Comparison of ENCODE assay signal across 8 mouse cellular contexts in the genomic region with DNA sequence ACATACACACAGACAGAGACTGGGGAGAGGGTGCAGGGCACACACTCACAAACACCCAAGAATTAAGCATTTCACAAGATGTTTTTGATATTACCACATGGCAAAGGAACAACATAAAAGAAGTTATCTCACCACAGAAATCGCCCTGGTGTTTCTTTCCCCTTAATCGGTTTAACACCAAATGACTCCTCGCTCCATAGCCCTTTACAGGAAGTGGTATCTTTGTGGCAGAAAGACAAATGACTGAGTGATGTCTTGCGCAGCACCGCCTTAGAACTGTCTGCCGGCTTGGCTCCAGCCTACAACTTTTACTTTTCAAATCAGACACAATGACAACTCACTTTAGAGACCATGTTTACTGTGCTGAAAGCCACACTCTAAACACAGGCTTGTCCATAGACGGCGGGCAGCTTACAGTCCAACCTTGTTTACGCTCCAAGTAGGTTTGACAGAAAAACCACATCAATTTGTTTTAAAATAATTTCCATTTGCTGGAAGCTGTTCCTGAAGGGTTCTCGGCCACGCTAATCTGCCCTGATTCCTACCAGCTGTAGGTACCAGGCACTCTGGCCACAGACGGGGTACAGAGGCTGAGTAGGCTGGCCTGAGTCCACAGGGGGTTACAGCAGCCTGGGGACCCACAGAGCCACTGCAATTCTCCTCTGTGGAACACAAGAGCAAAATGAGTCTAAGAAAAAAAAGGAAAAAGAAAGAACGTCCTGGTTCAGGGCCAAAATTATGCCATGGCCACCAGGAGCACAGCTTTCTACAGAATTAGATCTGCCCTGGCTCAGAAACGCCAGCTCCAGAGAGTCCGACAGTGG. TPM values are rescaled to one million over a fixed set of nuclear protein-coding genes. Genes with fewer than 3 reads are reported as not detected.
DNase-seq lines count a peak whose midpoint lies in the region; ATAC-seq and TF ChIP-seq lines count a peak whose summit lies in the region.

No protein-coding gene starts in this region.

- peak overlapping the region; percentile 59 for H3K27ac ChIP-seq in hindbrain, embryonic 10.5 days
- H3K27ac ChIP-seq in hindbrain, embryonic 11.5 days (ENCODE audit: low read depth, low read length), result no peak overlapping the region
- peak overlapping the region; percentile 53 for H3K27ac ChIP-seq in hindbrain, embryonic 13.5 days

- no peak overlapping the region for H3K9ac ChIP-seq in hindbrain, embryonic 11.5 days (ENCODE audit: low read depth, low read length)
- no peak overlapping the region; the same call in 1 of the 2 replicates for H3K9ac ChIP-seq in hindbrain, embryonic 13.5 days

- no peaks in the 10 kb centered on the region for H3K9me3 ChIP-seq in hindbrain, embryonic 10.5 days
- H3K9me3 ChIP-seq in hindbrain, embryonic 11.5 days (ENCODE audit: control insufficient read depth, low read length), result no peaks in the 10 kb centered on the region
- no peaks in the 10 kb centered on the region for H3K9me3 ChIP-seq in G1E (replicated peaks)
- H3K9me3 ChIP-seq in hindbrain, embryonic 13.5 days, result no peaks in the 10 kb centered on the region

- H3K36me3 ChIP-seq in hindbrain, embryonic 10.5 days, result no peaks in the 10 kb centered on the region
- no peaks in the 10 kb centered on the region for H3K36me3 ChIP-seq in hindbrain, embryonic 11.5 days (ENCODE audit: control insufficient read depth, insufficient read depth, low read length)
- H3K36me3 ChIP-seq in G1E (replicated peaks), result peaks cover 9% of the 10 kb centered on the region
- no peaks in the 10 kb centered on the region for H3K36me3 ChIP-seq in hindbrain, embryonic 13.5 days

- H3K4me1 ChIP-seq in hindbrain, embryonic 10.5 days (replicated peaks), result peaks cover 80% of the 10 kb centered on the region
- H3K4me1 ChIP-seq in hindbrain, embryonic 11.5 days (replicated peaks; ENCODE audit: control insufficient read depth, insufficient read depth, low read length), result peaks cover 4% of the 10 kb centered on the region; the same call in 1 of the 2 replicates
- peaks cover 95% of the 10 kb centered on the region for H3K4me1 ChIP-seq in G1E (ENCODE audit: insufficient read depth, low read depth, low read length)
- H3K4me1 ChIP-seq in hindbrain, embryonic 13.5 days (replicated peaks), result peaks cover 71% of the 10 kb centered on the region

- no peak for TF ChIP-seq CTCF in G1E (IDR thresholded peaks at IDR 0.05; ENCODE audit: low read depth, low read length)

- no peak overlapping the region for H3K4me3 ChIP-seq in hindbrain, embryonic 10.5 days
- H3K4me3 ChIP-seq in hindbrain, embryonic 11.5 days (ENCODE audit: low read depth, low read length), result no peak overlapping the region
- peak overlapping the region; percentile 60; the same call in 1 of the 2 replicates for H3K4me3 ChIP-seq in G1E (ENCODE audit: low read depth, low read length)
- H3K4me3 ChIP-seq in hindbrain, embryonic 13.5 days, result no peak overlapping the region

- no peak for ATAC-seq in hindbrain, embryonic 11.5 days (ENCODE audit: low FRiP score)
- peak; percentile 29 for ATAC-seq in G1E (ENCODE audit: extremely low read depth, insufficient number of reproducible peaks, low FRiP score, poor library complexity, severe bottlenecking)
- 0 out of 2 replicates have a peak, but pooled peaks have one; percentile 37 for ATAC-seq in hindbrain, embryonic 13.5 days (ENCODE audit: low FRiP score)
- ATAC-seq in neutrophil, adult 5-6 weeks (ENCODE audit: extremely low read depth, insufficient number of reproducible peaks, low FRiP score, poor library complexity, severe bottlenecking), result peak; percentile 44; the same call in 1 of the 2 replicates

- H3K27me3 ChIP-seq in hindbrain, embryonic 10.5 days (ENCODE audit: insufficient read depth, poor library complexity, severe bottlenecking), result no peaks in the 10 kb centered on the region
- no peaks in the 10 kb centered on the region for H3K27me3 ChIP-seq in hindbrain, embryonic 11.5 days (ENCODE audit: control insufficient read depth, insufficient read depth, low read length)
- H3K27me3 ChIP-seq in G1E (ENCODE audit: insufficient read depth, low read length), result no peaks in the 10 kb centered on the region
- H3K27me3 ChIP-seq in hindbrain, embryonic 13.5 days, result no peaks in the 10 kb centered on the region

- H3K4me2 ChIP-seq in hindbrain, embryonic 11.5 days (replicated peaks; ENCODE audit: low read depth, low read length), result no peak overlapping the region
- peak overlapping the region; percentile 6; the same call in 1 of the 2 replicates for H3K4me2 ChIP-seq in hindbrain, embryonic 13.5 days

- DNase-seq in hindbrain, embryonic 10.5 days (ENCODE audit: low spot score), result no peak
- no peak for DNase-seq in hindbrain, embryonic 11.5 days (ENCODE audit: low spot score)
- DNase-seq in G1E (ENCODE audit: low spot score), result no peak
- DNase-seq in urinary bladder, postnatal 4 days (ENCODE audit: low spot score in 2 of 2), result no peak
- DNase-seq in cerebellum, adult 9-10 months, result no peak
- no peak for DNase-seq in adrenal gland, postnatal 10 days

- WGBS in hindbrain, embryonic 10.5 days, result 65% methylated on average over 15 of the region's 15 CpGs
- WGBS in hindbrain, embryonic 11.5 days, result 55% methylated on average over 15 of the region's 15 CpGs
- WGBS in hindbrain, embryonic 13.5 days, result 45% methylated on average over 15 of the region's 15 CpGs

RNA-seq across cellular contexts. Expression of gene Lrig1, which starts 18.3 kb away (rescaled TPM):
- 12.7 and 14.4 TPM in 2 replicates for polyA plus RNA-seq in hindbrain, embryonic 10.5 days (2016; fragmentation: Nextera tagmentation; extraction: Ambion mirVana)
- 18.0 and 20.2 TPM in 2 replicates for polyA plus RNA-seq in hindbrain, embryonic 11.5 days (2014; fragmentation: Nextera tagmentation; extraction: Ambion mirVana)
- total RNA-seq in G1E (2014; fragmentation: Nextera tagmentation) (19.8 and 23.6 TPM in 2 replicates), G1E (2017) (9.7 and 12.0 TPM in 2 replicates)
- 5.9 and 7.0 TPM in 2 replicates for polyA plus RNA-seq in G1E (2012)
- polyA plus RNA-seq in hindbrain, embryonic 13.5 days (2015; fragmentation: Nextera tagmentation; extraction: Ambion mirVana), result 10.9 and 12.5 TPM in 2 replicates
- total RNA-seq in neutrophil, adult 5-6 weeks (2017), result 1.9 and 2.0 TPM in 2 replicates
- total RNA-seq in adrenal gland, postnatal 10 days (2021), result 10 to 100 TPM; 21.6 to 25.3 TPM
